Mouse (Mus musculus) skeletal muscle tissue, adult 2 months (tissue): ENCODE results near the gene Dand5.

Source experiments
- DNase-seq: peaks from one replicate; pipeline ENCODE4 v3.0.0-alpha.2; 2012; ENCODE audit warnings: low read depth, low spot score

The Dand5 gene

GRCm38 (mm10) chr8:84799999-84800831 is 22.4 kb downstream of the Dand5 start, which contains the start of gene Nfix:
TSS of gene Nfix (minus strand) at chr8:84800344.
- peak; percentile 74 for DNase-seq

- DNase-seq: no peak
Observed at GRCm38 (mm10) chr8:84799136-84799931, 23.3 kb downstream of the Dand5 start.

GRCm38 (mm10) chr8:84798446-84799135 is 24.0 kb downstream of the Dand5 start:
- DNase-seq: no peak

- DNase-seq: no peak
Observed at GRCm38 (mm10) chr8:84797971-84798370, 24.7 kb downstream of the Dand5 start.

GRCm38 (mm10) chr8:84797256-84797797 is 25.3 kb downstream of the Dand5 start:
- DNase-seq: no peak

- DNase-seq: no peak
Observed at GRCm38 (mm10) chr8:84794486-84794885, 28.1 kb downstream of the Dand5 start.

- DNase-seq: peak; percentile 69
Observed at GRCm38 (mm10) chr8:84793791-84794485, 28.7 kb downstream of the Dand5 start.

GRCm38 (mm10) chr8:84793134-84793533 is 29.5 kb downstream of the Dand5 start:
- DNase-seq: no peak

- no peak for DNase-seq
Observed at GRCm38 (mm10) chr8:84792429-84792947, 30.1 kb downstream of the Dand5 start.

- DNase-seq: no peak
Observed at GRCm38 (mm10) chr8:84790537-84790936, 32.1 kb downstream of the Dand5 start.

GRCm38 (mm10) chr8:84789855-84790486 is 32.7 kb downstream of the Dand5 start:
- DNase-seq: peak; percentile 85

- DNase-seq: no peak
Observed at GRCm38 (mm10) chr8:84789345-84789744, 33.3 kb downstream of the Dand5 start.

- peak; percentile 87 for DNase-seq
Observed at GRCm38 (mm10) chr8:84788896-84789295, 33.7 kb downstream of the Dand5 start.

GRCm38 (mm10) chr8:84787523-84788302 is 34.9 kb downstream of the Dand5 start:
- no peak for DNase-seq

GRCm38 (mm10) chr8:84786801-84787467 is 35.7 kb downstream of the Dand5 start:
- DNase-seq: no peak

- peak; percentile 58 for DNase-seq
Observed at GRCm38 (mm10) chr8:84785756-84786677, 36.6 kb downstream of the Dand5 start.

GRCm38 (mm10) chr8:84785506-84785755 is 37.2 kb downstream of the Dand5 start:
- DNase-seq: no peak
